Mouse (Mus musculus) ovary, postnatal 14 days (tissue): Measurements from ENCODE around the gene Hoxb3.

ENCODE experiments used
- DNase-seq: peaks from one replicate; pipeline ENCODE4 v3.0.0; 2022; ENCODE audit warnings: low spot score

Hoxb3 gene

GRCm38 (mm10) chr11:96302381-96303150 lies 20.6 kb upstream of the Hoxb3 start:
- no peak for DNase-seq

- DNase-seq = peak; percentile 75
Measured at GRCm38 (mm10) chr11:96303151-96304099, 19.7 kb upstream of the Hoxb3 start, which contains the start of gene Hoxb5. Hoxb5 (plus strand) TSS chr11:96303336.

DNA sequence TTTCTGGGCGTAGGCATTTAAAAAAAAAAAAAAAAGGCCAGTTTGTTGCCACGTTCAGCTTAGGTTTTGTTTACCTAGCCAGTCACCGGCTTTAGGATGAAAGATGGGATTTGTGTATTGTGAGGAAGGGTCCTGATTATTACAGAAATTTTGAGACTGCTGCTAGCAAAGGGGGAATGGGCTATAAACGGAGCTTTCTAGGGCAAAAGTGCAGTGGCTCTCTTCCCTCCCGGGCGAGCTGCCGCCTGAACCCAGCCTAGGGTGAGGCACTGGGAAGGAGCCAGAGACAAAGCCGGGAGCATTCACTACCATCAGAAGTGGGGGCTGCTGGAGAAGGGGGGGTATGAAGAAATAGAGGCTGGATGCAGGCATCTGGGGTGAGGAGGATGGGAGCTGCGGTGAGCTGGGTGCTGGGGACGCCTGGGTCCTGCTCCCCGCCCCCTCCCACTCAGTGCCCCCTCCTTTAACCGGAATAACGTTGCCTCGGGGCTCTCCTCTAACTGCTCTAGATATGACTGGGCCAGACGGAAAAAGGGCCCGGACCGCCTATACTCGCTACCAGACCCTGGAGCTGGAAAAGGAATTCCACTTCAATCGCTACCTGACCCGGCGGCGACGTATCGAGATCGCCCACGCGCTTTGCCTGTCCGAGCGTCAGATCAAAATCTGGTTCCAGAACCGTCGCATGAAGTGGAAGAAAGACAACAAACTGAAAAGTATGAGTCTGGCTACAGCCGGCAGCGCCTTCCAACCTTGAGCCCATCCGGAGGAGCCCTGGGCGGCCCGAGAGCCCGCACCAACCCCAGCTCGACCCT lies 18.5 kb upstream of the Hoxb3 start:
- DNase-seq = no peak

- no peak for DNase-seq
Measured at GRCm38 (mm10) chr11:96305505-96306182, 17.5 kb upstream of the Hoxb3 start.

GRCm38 (mm10) chr11:96306183-96306907 lies 16.8 kb upstream of the Hoxb3 start:
- no peak for DNase-seq

GRCm38 (mm10) chr11:96306908-96307269 lies 16.2 kb upstream of the Hoxb3 start:
- no peak for DNase-seq

- DNase-seq = no peak
Measured at GRCm38 (mm10) chr11:96308763-96309162, 14.4 kb upstream of the Hoxb3 start.

GRCm38 (mm10) chr11:96309288-96309687 lies 13.8 kb upstream of the Hoxb3 start:
- no peak for DNase-seq

DNA sequence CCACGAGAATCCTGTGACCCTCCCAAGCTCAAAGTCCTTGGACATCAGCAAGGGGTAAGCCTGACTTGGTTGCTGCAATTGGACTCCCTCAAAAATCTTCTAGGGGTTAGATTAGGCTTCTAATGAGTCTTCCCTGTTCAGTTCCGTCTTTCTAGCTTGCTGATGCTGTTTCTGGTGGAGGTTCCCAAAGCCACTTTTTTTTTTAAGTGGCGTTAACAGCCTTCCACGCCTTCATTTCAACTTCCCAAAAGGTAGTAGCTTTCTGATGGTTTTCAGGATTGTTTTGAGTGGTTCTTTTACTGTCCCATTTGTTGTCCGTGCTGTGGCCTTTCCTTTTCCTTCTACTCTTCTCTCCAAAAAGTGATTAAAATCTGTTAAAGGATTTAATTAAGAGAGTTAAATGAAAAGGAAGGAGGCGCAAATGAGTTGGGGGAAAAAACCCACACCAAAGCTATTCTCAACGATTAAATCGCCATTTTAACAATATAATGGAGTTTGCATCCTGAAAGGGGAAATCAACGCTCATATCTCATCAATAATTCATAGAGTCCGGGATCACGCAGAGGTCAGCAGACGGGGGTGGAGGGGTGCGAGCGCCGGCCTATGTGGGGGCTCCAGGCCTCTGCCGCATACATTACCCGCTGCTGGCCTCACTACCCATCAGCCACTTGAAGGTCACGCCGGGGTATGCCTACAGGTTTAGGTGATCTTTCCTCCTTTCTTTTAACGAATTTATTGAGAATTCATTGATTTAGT lies 12.8 kb upstream of the Hoxb3 start:
- DNase-seq = no peak

DNA sequence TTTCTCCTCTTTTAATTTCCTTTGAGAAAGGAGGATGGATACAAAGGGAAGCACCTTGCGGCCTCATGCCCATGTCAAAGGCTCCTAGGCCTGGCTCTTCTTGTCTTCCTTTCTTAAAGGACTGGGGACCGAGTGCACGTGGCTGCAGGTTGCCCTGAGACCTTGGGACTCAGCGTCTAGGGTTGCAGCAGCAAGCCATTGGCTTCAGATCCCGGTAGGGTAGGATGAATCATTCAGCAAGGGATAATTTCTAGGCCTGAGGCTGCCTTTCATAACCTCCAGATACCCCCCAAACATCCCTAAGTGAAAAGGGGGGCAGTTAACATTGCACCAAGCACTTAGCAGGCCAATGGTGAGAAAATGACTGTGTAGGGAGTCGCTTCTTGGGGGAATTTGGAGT lies 12.0 kb upstream of the Hoxb3 start:
- DNase-seq = no peak

- DNase-seq = peak; percentile 58
Measured at GRCm38 (mm10) chr11:96311520-96312417, 11.4 kb upstream of the Hoxb3 start.

GRCm38 (mm10) chr11:96313134-96313533 lies 10.0 kb upstream of the Hoxb3 start:
- DNase-seq = no peak

DNA sequence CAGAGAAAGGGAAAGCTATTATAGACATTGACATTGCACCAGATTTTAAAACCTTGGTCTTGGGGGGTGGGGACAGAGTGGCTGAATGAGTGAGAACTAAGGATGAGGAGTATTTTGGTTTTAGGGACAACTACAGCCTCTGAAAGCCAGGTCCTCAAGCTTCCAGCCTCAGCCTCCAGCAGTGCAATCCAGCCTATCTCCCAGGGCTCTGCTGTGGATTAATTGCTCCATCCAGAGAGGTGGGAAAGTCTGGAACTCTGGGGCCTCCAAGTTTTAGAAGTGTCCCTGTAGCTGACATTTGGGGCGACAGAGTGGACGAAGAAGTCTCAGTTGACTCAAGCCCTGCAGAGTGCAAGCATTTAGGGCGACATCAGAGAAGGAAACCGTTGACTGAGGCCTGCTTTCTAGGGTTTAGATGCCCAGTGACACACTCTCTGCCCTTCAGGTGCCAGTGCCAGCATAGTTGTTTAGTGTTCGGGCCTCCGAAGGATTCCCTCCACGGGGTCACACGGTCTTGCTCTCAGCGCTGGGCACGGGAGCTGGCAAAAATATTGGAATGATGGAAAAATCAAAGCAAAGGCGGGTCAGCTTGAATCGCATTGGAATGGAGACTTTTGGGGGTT lies 9.2 kb upstream of the Hoxb3 start:
- no peak for DNase-seq

- no peak for DNase-seq
Measured at GRCm38 (mm10) chr11:96314671-96315343, 8.3 kb upstream of the Hoxb3 start.

DNA sequence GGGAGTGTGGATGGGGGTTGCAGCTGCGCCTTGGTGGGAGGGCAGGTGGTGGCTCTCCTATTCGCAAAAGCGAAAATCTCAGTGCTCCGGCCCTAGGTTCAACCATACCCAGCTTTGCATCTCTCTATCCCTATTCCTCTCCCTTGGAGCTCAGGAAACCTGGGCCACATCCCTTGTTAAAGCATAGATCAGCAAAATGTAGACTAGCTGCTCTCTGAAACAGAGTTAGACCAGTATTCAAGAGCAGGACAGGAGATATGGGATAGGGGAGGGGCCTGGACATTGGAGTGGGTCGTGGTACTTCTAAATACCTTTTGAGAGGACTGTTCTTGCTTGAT lies 7.8 kb upstream of the Hoxb3 start:
- no peak for DNase-seq

DNA sequence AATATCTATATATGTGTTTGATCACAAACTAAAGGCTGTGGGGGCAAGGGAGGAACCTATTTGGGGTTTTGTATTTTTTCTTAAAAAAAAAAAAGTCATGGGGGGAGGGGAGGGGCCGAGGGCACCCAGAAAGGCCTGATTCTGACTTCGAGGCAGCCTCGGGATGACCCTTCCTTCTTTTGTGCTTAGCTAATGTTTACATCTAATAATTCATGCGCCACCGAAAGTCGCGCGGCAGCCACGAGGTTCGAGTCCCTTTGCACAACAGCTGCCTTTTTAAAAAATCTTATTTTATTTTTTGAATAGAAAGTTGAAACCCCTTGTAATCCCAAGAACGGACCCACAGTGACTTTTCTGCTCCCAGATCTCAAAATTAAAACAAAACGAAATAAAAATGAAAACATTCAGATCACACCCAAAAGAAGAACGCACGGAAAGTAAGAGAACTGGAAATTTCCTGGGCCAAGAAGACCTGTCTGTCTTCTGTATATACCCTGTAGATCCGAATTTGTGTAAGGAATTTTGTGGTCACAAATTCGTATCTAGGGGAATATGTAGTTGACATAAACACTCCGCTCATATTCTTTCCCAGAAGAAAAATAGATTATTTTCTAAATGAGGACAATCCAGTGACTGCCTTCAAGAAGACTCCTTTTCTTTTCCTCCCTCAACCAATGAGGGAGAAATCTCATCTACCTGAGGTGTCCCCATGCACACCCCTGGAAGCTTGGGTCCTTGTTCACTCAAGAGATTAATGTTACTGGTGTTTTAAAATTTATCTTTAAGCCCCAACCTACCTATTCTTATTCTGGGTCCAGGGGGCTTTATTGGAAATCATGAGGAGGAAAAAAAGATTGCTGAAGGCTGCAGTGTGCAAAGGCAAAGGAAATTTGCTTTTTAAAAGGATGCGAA lies 6.2 kb upstream of the Hoxb3 start:
- DNase-seq = no peak
